Mouse (Mus musculus) forebrain, embryonic 16.5 days (tissue): ENCODE measurements at regions not wholly inside any gene's neighbourhood (a gene's known extent, or its start where the extent isn't known, plus 50 kb on each side); places are given as distances from the start of the nearest gene placed in this dataset.
"Not testable (repeated sequence)": the region's sequence is repeated elsewhere in the genome, so short reads cannot be mapped to it uniquely, and the experiment has no call there.

Experiments
- ATAC-seq: fragments of 200-750 bp; cut with Nextera tagmentation; 2 replicates; pipeline ENCODE4 v1.8.0; 2017; ENCODE audit warnings: mild to moderate bottlenecking, moderate library complexity
- H3K27ac ChIP-seq: fragments of 300-500 bp; sonication (generic); 2 replicates; pipeline ENCODE4 v1.5.1; 2014; ENCODE audit warnings: low read length, control low read depth
- H3K27me3 ChIP-seq: fragments of 300-500 bp; sonication (generic); replicated peaks from 2 replicates; pipeline ENCODE4 v1.6.1; 2014; ENCODE audit warnings: low read length; ENCODE audit not compliant: control insufficient read depth, insufficient read depth
- H3K36me3 ChIP-seq: fragments of 300-500 bp; sonication (generic); 2 replicates; pipeline ENCODE4 v1.6.1; 2014; ENCODE audit not compliant: control insufficient read depth, insufficient read depth
- H3K4me1 ChIP-seq: fragments of 300-500 bp; sonication (generic); replicated peaks from 2 replicates; pipeline ENCODE4 v1.6.1; 2014; ENCODE audit warnings: low read length; ENCODE audit not compliant: control insufficient read depth, insufficient read depth
- H3K4me2 ChIP-seq: fragments of 300-500 bp; sonication (generic); 2 replicates; pipeline ENCODE4 v1.6.1; 2014; ENCODE audit warnings: mild to moderate bottlenecking, low read length, control low read depth
- H3K4me3 ChIP-seq: fragments of 300-500 bp; sonication (generic); replicated peaks from 2 replicates; pipeline ENCODE4 v1.5.1; 2014; ENCODE audit warnings: mild to moderate bottlenecking, low read length, control low read depth
- H3K9ac ChIP-seq: fragments of 300-500 bp; sonication (generic); replicated peaks from 2 replicates; pipeline ENCODE4 v1.6.1; 2014; ENCODE audit warnings: low read depth, low read length, control low read depth
- H3K9me3 ChIP-seq: fragments of 300-500 bp; sonication (generic); 2 replicates; pipeline ENCODE4 v1.6.1; 2016; ENCODE audit warnings: low read length; ENCODE audit not compliant: control insufficient read depth
- WGBS: fragments of 180-500 bp; shearing (Covaris S2); extraction: QIAGEN DNeasy Blood & Tissue Kit; methylation state at CpG from one replicate; pipeline ENCODE4 v1.1.7; 2014; 5-methylcytosine and 5-hydroxymethylcytosine counted together

DNA sequence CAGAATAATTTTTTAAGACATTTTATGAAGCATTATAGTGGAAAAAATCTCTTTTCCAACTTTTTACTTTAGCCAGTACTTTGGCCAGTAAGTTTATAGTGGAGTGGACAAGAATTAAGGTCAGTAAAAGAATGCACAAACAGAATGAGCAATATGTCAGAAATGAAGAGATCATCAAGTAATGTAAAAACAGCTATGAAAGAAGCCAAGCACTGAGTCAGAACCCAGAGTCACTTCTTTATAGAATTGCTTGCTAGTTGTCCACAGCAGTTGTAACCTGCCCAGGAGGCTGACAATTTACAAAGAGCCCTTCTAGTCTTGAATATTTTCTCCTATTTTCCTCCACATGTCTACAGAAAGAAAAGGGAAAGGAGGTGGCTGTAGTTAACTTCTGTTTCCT lies 178.6 kb upstream of the Slc10a2 start:
- Histone ChIP-seq H3K9ac (no peak overlapping the region), H3K36me3 (no peaks in the 10 kb centered on the region), H3K4me1 (no peaks in the 10 kb centered on the region), H3K4me3 (no peak overlapping the region), H3K9me3 (no peaks in the 10 kb centered on the region), H3K27me3 (no peaks in the 10 kb centered on the region), H3K27ac (no peak overlapping the region), H3K4me2 (no peak overlapping the region)
- no peak for ATAC-seq

DNA sequence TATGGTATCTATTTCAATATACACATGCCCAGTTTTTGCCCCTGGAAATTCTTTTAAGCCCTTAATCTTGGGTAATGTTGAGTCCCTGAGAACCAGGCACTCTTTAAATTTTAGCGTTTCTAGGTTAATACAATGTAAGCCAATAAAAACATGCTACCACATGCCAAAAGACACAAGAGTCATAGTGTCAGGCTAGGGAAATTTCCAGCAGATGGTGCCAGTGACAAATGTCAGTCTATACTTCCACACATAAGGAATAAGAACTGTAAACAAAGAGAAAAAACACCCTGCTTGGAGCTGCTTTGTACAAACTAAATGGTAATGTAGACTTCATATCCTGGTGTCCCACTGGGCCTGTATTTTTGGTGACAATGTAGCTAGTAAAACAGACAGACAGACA lies 157.2 kb upstream of the Slc10a2 start:
- H3K27ac ChIP-seq, result no peak overlapping the region
- ATAC-seq, result no peak
- 81% methylated on average over 1 of the region's 1 CpGs for WGBS

DNA sequence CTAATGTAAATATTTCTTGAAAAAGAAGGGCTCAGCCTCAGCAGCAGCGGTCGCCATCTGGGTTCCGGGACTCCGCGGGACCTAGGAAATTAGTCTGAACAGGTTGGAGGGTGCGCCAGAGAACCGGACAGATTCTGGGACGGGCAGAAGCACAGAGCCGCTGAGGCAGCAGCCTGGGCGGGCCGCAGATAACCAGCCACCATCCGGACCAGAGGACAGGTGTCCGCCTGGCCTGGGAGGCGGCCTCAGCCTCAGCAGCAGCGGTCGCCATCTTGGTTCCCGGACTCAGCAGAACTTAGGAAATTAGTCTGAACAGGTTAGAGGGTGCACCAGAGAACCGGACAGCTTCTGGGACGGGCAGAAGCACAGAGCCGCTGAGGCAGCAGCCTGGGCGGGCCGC lies 136.7 kb upstream of the Slc10a2 start:
- not testable (repeated sequence) for H3K9me3 ChIP-seq, H3K27ac ChIP-seq, H3K36me3 ChIP-seq, H3K27me3 ChIP-seq, H3K9ac ChIP-seq, H3K4me2 ChIP-seq, H3K4me3 ChIP-seq, ATAC-seq, H3K4me1 ChIP-seq
- 96% methylated on average over 18 of the region's 22 CpGs for WGBS

More for the DNA sequence above, 157.2 kb upstream of the Slc10a2 start:
- no peaks in the 10 kb centered on the region for H3K27me3 ChIP-seq
- no peak overlapping the region for H3K4me3 ChIP-seq
- no peaks in the 10 kb centered on the region for H3K36me3 ChIP-seq
- no peak overlapping the region for H3K4me2 ChIP-seq
- H3K9me3 ChIP-seq, result no peaks in the 10 kb centered on the region
- no peak overlapping the region for H3K9ac ChIP-seq
- H3K4me1 ChIP-seq, result no peaks in the 10 kb centered on the region
